Mouse (Mus musculus) liver, adult 2 months (tissue): ENCODE data around the gene Colq.

Experiments
- CTCF ChIP-seq: fragments of 200-500 bp; IDR thresholded peaks from 2 replicates; pipeline ENCODE4 v1.5.1; 2011; ENCODE audit warnings: low read depth, low read length, control low read depth
- POLR2A ChIP-seq: fragments of 200-500 bp; IDR thresholded peaks from 2 replicates; pipeline ENCODE4 v1.6.1; 2011; ENCODE audit warnings: low read length, control low read depth; ENCODE audit not compliant: insufficient read depth; ENCODE audit errors: extremely low read depth

GRCm38 (mm10) chr14:31557273-31557672 lies 33.9 kb downstream of the Colq start:
- no peak for TF ChIP-seq POLR2A
- TF ChIP-seq CTCF, result no peak
